Mouse (Mus musculus) liver, embryonic 16.5 days (tissue): ENCODE measurements around the gene Adgrf1. TPM values are rescaled to one million over a fixed set of nuclear protein-coding genes. Genes with fewer than 3 reads are reported as not detected.
"Not testable (repeated sequence)": the region's sequence is repeated elsewhere in the genome, so short reads cannot be mapped to it uniquely, and the experiment has no call there.

Experiments
- ATAC-seq: fragments of 200-750 bp; cut with Nextera tagmentation; 2 replicates; pipeline ENCODE4 v1.8.0; 2017; ENCODE audit warnings: low read depth, mild to moderate bottlenecking, moderate number of reproducible peaks, moderate library complexity
- H3K27ac ChIP-seq: fragments of 300-500 bp; sonication (generic); 2 replicates; pipeline ENCODE4 v1.5.1; 2014; ENCODE audit warnings: mild to moderate bottlenecking, low read length
- H3K27me3 ChIP-seq: fragments of 300-500 bp; sonication (generic); 2 replicates; pipeline ENCODE4 v1.6.1; 2014; ENCODE audit warnings: low read depth, low read length, mixed read lengths; ENCODE audit not compliant: control insufficient read depth, insufficient read depth
- H3K36me3 ChIP-seq: fragments of 300-500 bp; sonication (generic); 2 replicates; pipeline ENCODE4 v1.6.1; 2014; ENCODE audit warnings: mild to moderate bottlenecking; ENCODE audit not compliant: control insufficient read depth, insufficient read depth
- H3K4me1 ChIP-seq: fragments of 300-500 bp; sonication (generic); 2 replicates; pipeline ENCODE4 v1.6.1; 2014; ENCODE audit warnings: low read depth, low read length, mixed read lengths; ENCODE audit not compliant: control insufficient read depth
- H3K4me2 ChIP-seq: fragments of 300-500 bp; sonication (generic); 2 replicates; pipeline ENCODE4 v1.6.1; 2014; ENCODE audit warnings: low read depth, low read length, mixed read lengths
- H3K4me3 ChIP-seq: fragments of 300-500 bp; sonication (generic); 2 replicates; pipeline ENCODE4 v1.5.1; 2014; ENCODE audit warnings: low read depth, mild to moderate bottlenecking, low read length
- H3K9ac ChIP-seq: fragments of 300-500 bp; sonication (generic); 2 replicates; pipeline ENCODE4 v1.6.1; 2014; ENCODE audit warnings: low read depth, low read length
- H3K9me3 ChIP-seq: fragments of 300-500 bp; sonication (generic); replicated peaks from 2 replicates; pipeline ENCODE4 v1.6.1; 2016; ENCODE audit warnings: low read length; ENCODE audit not compliant: control insufficient read depth
- WGBS: fragments of 180-500 bp; shearing (Covaris S2); extraction: QIAGEN DNeasy Blood & Tissue Kit; methylation state at CpG from one replicate; pipeline ENCODE4 v1.1.7; 2014; ENCODE audit not compliant: insufficient replicate concordance; 5-methylcytosine and 5-hydroxymethylcytosine counted together
- polyA plus RNA-seq: library from polyadenylated mRNA; unstranded; fragments of >200 nt; fragmentation: Nextera tagmentation; extraction: Ambion mirVana; gene quantifications from 2 replicates; pipeline ENCODE4 v1.2.1, GENCODE M21; 2015

The Adgrf1 gene
- polyA plus RNA-seq, 1 experiment from 2014 or later = 1.1 TPM

DNA sequence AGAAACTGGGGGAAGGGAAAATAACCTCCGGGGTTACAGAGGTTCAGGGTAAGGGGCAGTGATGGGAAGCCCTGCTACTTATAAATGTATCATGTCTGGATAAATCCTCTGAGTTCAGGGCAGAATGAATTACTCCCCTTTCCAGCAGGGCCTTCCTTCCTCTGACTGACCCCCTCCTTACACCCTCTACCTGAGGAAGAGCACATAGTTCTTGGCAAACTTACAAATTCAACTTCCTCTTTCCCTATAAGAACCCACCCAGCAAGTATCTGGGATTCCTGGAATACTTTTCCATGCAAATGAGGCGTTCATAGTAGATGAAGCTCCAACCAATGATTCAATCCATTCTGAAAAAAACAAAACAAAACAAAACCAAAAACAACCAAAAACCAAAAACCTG, 67.5 kb downstream of the Adgrf1 start:
- no peaks in the 10 kb centered on the region for H3K27me3 ChIP-seq
- H3K9me3 ChIP-seq = no peaks in the 10 kb centered on the region
- H3K4me2 ChIP-seq = no peak overlapping the region
- no peak overlapping the region for H3K4me3 ChIP-seq
- WGBS = 46% methylated on average over 2 of the region's 2 CpGs
- H3K4me1 ChIP-seq = peaks cover 5% of the 10 kb centered on the region; the same call in 1 of the 2 replicates
- no peak overlapping the region for H3K9ac ChIP-seq
- no peak for ATAC-seq
- H3K27ac ChIP-seq = no peak overlapping the region
- H3K36me3 ChIP-seq = no peaks in the 10 kb centered on the region

DNA sequence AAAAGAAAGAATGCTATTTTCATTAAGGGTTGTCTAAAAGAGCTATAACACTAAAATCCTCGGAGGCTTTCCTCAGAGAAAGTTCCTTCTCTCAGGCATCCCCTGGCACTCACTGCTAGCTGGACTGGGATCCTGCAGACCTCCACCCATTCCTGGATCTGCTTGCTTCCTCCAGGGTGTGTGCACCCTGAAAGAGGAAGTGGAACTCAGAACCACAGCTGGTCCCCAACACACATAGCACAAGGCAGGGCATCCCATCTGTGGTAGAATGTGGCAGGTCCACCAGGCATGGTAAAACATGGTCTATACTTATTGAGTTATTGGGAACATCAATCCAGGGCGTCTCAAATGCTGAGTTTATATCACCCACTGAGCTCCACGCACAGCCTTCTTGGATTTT, 68.2 kb downstream of the Adgrf1 start:
- Histone ChIP-seq H3K27me3 (no peaks in the 10 kb centered on the region), H3K27ac (no peak overlapping the region), H3K9ac (no peak overlapping the region), H3K36me3 (no peaks in the 10 kb centered on the region), H3K9me3 (no peaks in the 10 kb centered on the region), H3K4me3 (no peak overlapping the region), H3K4me2 (no peak overlapping the region), H3K4me1 (peaks cover 5% of the 10 kb centered on the region; the same call in 1 of the 2 replicates)
- 56% methylated on average over 3 of the region's 3 CpGs for WGBS
- no peak for ATAC-seq

DNA sequence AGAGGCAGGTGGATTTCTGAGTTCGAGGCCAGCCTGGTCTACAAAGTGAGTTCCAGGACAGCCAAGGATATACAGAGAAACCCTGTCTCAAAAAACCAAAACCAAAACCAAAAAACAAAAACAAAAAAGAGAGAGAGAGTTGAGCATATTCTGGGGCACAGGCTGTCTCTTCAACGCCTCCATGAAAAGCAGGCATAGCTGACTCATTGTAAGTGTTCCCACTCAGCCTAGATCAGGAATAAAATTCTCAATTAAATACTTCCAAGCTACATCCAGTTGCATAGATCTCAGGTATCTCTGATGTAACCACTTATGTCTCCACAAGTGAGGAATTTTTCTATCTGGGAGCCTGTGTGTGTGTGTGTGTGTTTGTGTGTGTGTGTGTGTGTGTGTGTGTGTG, 76.4 kb downstream of the Adgrf1 start:
- H3K27me3 ChIP-seq, H3K4me3 ChIP-seq: not testable (repeated sequence)
- 62% methylated on average over 2 of the region's 2 CpGs for WGBS

DNA sequence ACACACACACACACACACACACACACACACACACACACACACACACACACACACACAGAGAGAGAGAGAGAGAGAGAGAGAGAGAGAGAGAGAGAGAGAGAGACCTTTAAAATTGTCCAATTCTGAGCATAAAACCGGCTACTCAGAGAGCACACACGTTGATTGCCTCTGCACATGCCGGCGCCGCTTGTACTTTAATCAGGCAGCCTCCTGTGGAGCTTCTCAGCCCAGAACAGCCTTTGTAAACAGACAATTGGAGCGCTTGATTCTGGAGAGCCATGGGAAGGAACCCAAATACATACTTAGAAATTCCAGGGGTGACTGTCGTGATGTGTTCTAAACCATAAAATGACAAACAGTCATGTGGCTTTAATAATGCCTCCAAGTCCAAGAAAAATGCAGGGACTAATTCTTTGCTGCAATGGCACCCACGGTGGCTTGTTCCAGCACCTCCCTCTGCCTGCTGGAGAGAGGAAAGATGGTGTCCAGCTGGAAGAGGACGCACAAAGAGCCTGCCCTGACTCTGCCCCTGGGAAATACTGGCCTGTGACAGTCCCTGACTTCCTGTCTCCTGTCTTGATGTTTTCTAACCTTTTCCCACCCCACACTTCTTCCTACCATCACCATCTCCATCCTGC, 87.9 kb downstream of the Adgrf1 start:
- Histone ChIP-seq H3K36me3 (no peaks in the 10 kb centered on the region), H3K9ac (no peak overlapping the region), H3K4me1 (no peaks in the 10 kb centered on the region), H3K27me3 (peaks cover 22% of the 10 kb centered on the region), H3K4me2 (no peak overlapping the region), H3K9me3 (no peaks in the 10 kb centered on the region), H3K27ac (no peak overlapping the region), H3K4me3 (no peak overlapping the region)
- WGBS = 33% methylated on average over 9 of the region's 9 CpGs
- peak; percentile 21; the same call in 1 of the 2 replicates for ATAC-seq

More for the DNA sequence above, 76.4 kb downstream of the Adgrf1 start:
- H3K4me2 ChIP-seq, H3K9me3 ChIP-seq, H3K36me3 ChIP-seq, H3K27ac ChIP-seq, H3K4me1 ChIP-seq, ATAC-seq, H3K9ac ChIP-seq: not testable (repeated sequence)

DNA sequence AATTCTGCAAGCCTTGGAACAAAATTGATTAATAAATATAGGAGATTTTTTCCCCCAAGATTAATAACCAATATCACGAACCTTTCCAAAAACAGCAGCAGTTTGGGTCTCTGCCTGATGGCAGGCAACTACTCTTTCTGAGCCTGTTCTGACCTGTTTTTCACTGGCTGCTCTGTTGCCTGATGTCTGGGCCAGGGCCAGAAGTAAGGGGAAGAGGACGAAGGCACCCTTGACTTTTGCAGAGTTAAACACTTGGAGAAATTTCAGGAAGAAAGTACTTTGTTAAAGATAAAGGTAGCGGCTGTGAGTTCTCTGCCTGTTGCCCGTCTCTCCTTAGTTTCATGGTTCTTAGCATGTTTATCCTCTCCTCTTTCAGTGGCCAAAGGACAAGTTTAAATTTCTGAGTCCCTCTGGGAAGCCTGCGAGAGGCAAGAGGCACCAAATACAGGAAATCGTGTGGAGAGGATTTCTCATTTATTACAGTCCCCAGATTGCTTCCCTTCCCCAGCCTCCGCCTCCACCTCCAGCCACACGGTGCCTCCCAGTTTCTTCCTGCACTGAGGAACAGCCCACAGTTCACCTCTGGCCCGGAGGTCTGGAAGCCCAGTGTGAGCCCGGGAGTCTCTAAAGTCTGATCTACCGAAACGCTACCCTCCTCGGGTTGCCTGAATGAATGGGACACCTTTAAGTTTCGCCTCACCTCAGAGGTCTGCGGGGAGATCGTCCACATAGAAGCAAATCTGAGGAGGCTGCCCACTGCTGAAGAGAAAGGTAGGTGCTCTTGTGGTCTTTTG, 89.9 kb downstream of the Adgrf1 start, which contains the start of gene Adgrf5:
Gene Adgrf5 (plus strand): TSS at position 626 of the 794 bp plus-strand sequence.
- Histone ChIP-seq H3K27me3 (peaks cover 22% of the 10 kb centered on the region), H3K36me3 (no peaks in the 10 kb centered on the region), H3K4me1 (no peaks in the 10 kb centered on the region), H3K4me3 (peak within 1 kb of the TSS; percentile 25; the same call in 1 of the 2 replicates), H3K4me2 (peak within 1 kb of the TSS; percentile 22), H3K9me3 (no peaks in the 10 kb centered on the region), H3K9ac (no peak within 1 kb of the TSS), H3K27ac (no peak within 1 kb of the TSS)
- ATAC-seq = 0 out of 2 replicates have a peak, but pooled peaks have one; percentile 30
- WGBS = 13% methylated on average over 16 of the region's 16 CpGs

DNA sequence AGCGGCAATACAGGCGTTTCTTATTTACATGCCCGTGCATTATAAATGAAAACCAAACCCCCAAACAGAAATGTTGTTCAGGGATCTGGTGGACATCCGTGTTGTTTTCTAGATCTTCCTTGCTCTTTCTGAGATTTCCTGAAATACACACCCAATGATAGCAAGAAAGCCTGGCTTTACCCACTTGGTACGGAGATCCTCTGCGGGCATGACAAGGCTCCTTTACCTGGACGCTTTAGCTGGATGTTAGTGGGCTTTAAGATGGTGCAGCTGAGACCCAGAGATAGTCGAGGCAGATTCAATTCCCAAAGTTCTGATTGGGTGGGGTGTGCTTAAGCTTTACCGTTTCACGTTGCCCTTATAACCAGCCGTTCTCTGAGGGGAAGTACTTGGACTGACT, 90.9 kb downstream of the Adgrf1 start:
- no peak overlapping the region for H3K4me3 ChIP-seq
- H3K4me2 ChIP-seq = no peak overlapping the region
- no peaks in the 10 kb centered on the region for H3K4me1 ChIP-seq
- no peak overlapping the region for H3K9ac ChIP-seq
- WGBS = 32% methylated on average over 11 of the region's 11 CpGs
- H3K36me3 ChIP-seq = no peaks in the 10 kb centered on the region
- peaks cover 22% of the 10 kb centered on the region for H3K27me3 ChIP-seq
- no peak for ATAC-seq
- no peaks in the 10 kb centered on the region for H3K9me3 ChIP-seq
- no peak overlapping the region for H3K27ac ChIP-seq

DNA sequence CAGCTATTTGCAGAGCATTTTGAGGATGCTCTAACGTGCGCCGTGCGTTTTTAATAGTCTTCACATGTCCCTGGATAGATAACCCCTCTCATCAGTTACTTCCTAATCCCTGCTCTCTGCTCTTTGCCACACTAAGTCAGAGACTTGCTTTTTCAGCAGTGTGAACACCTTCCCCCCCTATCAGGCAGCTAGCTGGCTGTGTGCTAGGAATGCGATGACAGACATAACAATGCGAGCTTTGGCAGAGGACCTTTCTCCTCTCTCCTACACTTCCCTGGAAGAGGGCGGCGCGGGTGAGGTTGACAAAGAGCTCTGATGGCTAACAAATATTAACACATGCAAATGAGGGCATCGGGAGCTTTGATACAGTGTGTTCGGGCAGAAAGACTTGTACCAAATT, 92.2 kb downstream of the Adgrf1 start:
- Histone ChIP-seq H3K4me3 (no peak overlapping the region), H3K27ac (no peak overlapping the region), H3K4me2 (no peak overlapping the region), H3K9me3 (no peaks in the 10 kb centered on the region), H3K36me3 (no peaks in the 10 kb centered on the region), H3K27me3 (peaks cover 22% of the 10 kb centered on the region; the same call in 1 of the 2 replicates), H3K4me1 (no peaks in the 10 kb centered on the region), H3K9ac (no peak overlapping the region)
- no peak for ATAC-seq
- WGBS = 48% methylated on average over 11 of the region's 11 CpGs

DNA sequence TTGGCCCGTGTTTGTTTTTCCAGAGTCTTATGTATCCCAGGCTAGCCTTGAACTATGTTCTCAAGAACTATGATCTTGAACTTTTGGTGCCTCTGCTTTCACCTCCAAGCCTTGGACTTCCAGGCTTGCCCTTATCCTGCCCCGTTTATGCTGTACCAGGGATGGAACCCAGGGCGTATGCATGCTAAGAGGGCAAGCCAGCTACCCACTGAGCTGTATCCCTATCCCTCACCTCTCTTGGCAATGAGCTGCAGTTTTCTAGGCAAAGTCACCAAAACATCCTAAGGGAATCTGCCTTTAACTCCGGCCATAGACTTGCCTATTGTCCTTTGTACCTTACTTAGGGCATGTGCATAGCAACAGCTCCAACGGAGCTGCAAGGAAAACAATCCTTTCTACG, 92.8 kb downstream of the Adgrf1 start:
- Histone ChIP-seq H3K9me3 (no peaks in the 10 kb centered on the region), H3K36me3 (no peaks in the 10 kb centered on the region), H3K4me3 (no peak overlapping the region), H3K27ac (no peak overlapping the region), H3K9ac (no peak overlapping the region), H3K4me1 (no peaks in the 10 kb centered on the region), H3K4me2 (no peak overlapping the region), H3K27me3 (peaks cover 19% of the 10 kb centered on the region; the same call in 1 of the 2 replicates)
- WGBS = 46% methylated on average over 6 of the region's 6 CpGs
- no peak for ATAC-seq

DNA sequence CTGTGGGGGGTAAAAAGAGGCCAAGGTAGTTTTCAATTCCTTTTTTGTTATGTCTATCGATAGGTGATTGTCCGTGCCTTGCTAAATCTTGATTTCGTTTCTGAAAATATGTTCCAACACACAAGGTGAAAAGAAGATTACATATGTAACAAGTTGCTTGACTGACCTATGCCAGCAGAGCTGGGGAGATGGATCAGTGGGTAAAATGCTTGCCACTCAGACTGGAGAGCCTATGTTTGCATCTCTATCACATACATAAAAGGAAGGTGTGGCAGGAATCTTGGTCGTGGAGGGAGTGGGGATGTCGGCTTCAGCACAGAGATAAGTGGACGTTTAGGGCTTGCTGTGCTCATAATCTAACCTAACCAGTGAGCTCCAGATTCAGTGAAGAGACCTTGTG, 93.8 kb downstream of the Adgrf1 start:
- no peaks in the 10 kb centered on the region for H3K4me1 ChIP-seq
- H3K9ac ChIP-seq = no peak overlapping the region
- no peaks in the 10 kb centered on the region for H3K36me3 ChIP-seq
- H3K4me2 ChIP-seq = no peak overlapping the region
- no peak for ATAC-seq
- H3K27ac ChIP-seq = no peak overlapping the region
- H3K4me3 ChIP-seq = no peak overlapping the region
- 37% methylated on average over 6 of the region's 6 CpGs for WGBS
- H3K27me3 ChIP-seq = peaks cover 13% of the 10 kb centered on the region; the same call in 1 of the 2 replicates
- no peaks in the 10 kb centered on the region for H3K9me3 ChIP-seq
